Mouse (Mus musculus) kidney, postnatal 0 days (tissue): ENCODE results near the gene D430019H16Rik. TPM values are rescaled to one million over a fixed set of nuclear protein-coding genes. Genes with fewer than 3 reads are reported as not detected.

Experiments used
- ATAC-seq: fragments of 200-750 bp; cut with Nextera tagmentation; replicated peaks from 2 replicates; pipeline ENCODE4 v1.8.0; 2017; ENCODE audit warnings: low read depth, moderate number of reproducible peaks, moderate TSS enrichment, moderate library complexity; ENCODE audit not compliant: low FRiP score
- DNase-seq: peaks from one replicate; pipeline ENCODE4 v3.0.0-alpha.2; 2016; ENCODE audit warnings: low spot score
- H3K27ac ChIP-seq: fragments of 300-500 bp; sonication (generic); 2 replicates; pipeline ENCODE4 v1.5.1; 2014; ENCODE audit warnings: mild to moderate bottlenecking
- H3K27me3 ChIP-seq: fragments of 300-500 bp; sonication (generic); 2 replicates; pipeline ENCODE4 v1.6.1; 2014; ENCODE audit warnings: low read length, mixed read lengths; ENCODE audit not compliant: insufficient read depth
- H3K36me3 ChIP-seq: fragments of 300-500 bp; sonication (generic); 2 replicates; pipeline ENCODE4 v1.6.1; 2014; ENCODE audit warnings: low read length, mixed read lengths; ENCODE audit not compliant: insufficient read depth
- H3K4me1 ChIP-seq: fragments of 300-500 bp; sonication (generic); replicated peaks from 2 replicates; pipeline ENCODE4 v1.6.1; 2014; ENCODE audit warnings: antibody characterized with exemption, low read length, mixed read lengths; ENCODE audit not compliant: insufficient read depth
- H3K4me2 ChIP-seq: fragments of 300-500 bp; sonication (generic); 2 replicates; pipeline ENCODE4 v1.6.1; 2014; ENCODE audit warnings: mild to moderate bottlenecking, low read length, moderate library complexity, mixed read lengths
- H3K4me3 ChIP-seq: fragments of 300-500 bp; sonication (generic); replicated peaks from 2 replicates; pipeline ENCODE4 v1.5.1; 2014; ENCODE audit warnings: low read depth, low read length
- H3K9ac ChIP-seq: fragments of 300-500 bp; sonication (generic); 2 replicates; pipeline ENCODE4 v1.6.1; 2014; ENCODE audit warnings: low read depth, low read length
- H3K9me3 ChIP-seq: fragments of 300-500 bp; sonication (generic); replicated peaks from 2 replicates; pipeline ENCODE4 v1.6.1; 2016; ENCODE audit warnings: low read length, inconsistent platforms, mixed read lengths
- CTCF ChIP-seq: IDR thresholded peaks from 2 replicates; pipeline ENCODE4 v1.5.1; 2016; ENCODE audit warnings: antibody characterized with exemption, low read depth, mild to moderate bottlenecking, moderate library complexity
- WGBS: fragments of 180-500 bp; shearing (Covaris S2); extraction: QIAGEN DNeasy Blood & Tissue Kit; methylation state at CpG from one replicate; pipeline ENCODE4 v1.1.7; 2014; 5-methylcytosine and 5-hydroxymethylcytosine counted together
- polyA plus RNA-seq: library from polyadenylated mRNA; unstranded; fragments of >200 nt; fragmentation: Nextera tagmentation; extraction: Ambion mirVana; gene quantifications from 2 replicates; pipeline ENCODE4 v1.2.1, GENCODE M21; 2015

D430019H16Rik gene
- polyA plus RNA-seq, 1 experiment from 2014 or later = 1.1 TPM

DNA sequence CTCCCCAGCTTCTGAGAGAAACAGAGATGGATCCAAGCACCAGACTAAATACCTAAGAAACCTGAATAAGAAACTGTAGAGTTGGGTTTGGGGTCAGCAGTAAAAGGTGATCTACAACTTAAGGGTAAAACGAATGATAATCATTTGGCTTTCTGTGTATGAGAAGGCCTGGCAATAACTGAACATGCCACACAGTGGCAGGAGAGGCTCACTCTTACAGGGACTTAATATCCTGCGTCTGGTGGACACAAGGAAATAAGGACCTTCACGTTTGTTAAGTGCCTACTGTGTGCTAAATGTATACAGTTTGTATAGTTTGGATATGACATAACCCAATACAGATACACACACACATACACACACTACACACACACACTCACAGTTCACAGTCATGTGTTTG lies 21.8 kb upstream of the D430019H16Rik start:
- no peak overlapping the region for H3K4me2 ChIP-seq
- no peaks in the 10 kb centered on the region for H3K4me1 ChIP-seq
- H3K9me3 ChIP-seq = no peaks in the 10 kb centered on the region
- no peak overlapping the region for H3K9ac ChIP-seq
- H3K4me3 ChIP-seq = no peak overlapping the region
- DNase-seq (peak; percentile 54), ATAC-seq (no peak)
- TF ChIP-seq CTCF = peak; percentile 73
- H3K36me3 ChIP-seq = no peaks in the 10 kb centered on the region
- H3K27me3 ChIP-seq = no peaks in the 10 kb centered on the region
- H3K27ac ChIP-seq = no peak overlapping the region
- whole genome bisulfite sequencing = 43% methylated on average over 3 of the region's 3 CpGs

DNA sequence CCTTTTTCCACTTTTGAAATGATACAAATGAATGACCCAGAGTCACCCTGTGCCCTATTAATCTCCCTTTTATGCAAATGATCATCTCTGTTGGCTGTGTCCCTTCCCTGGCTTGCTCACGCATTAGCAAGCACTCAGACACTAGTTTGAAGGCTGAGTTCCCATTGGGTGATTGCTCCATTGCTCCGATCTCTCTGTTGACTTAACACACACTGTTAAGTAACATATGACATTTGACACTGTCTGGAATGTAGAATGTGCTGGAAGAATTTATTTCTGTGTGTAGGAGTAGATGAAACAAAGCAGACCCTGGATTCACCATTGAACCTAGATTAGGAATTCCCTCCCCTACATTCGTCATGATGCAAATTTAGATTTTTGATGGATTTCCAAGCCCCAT lies 20.8 kb upstream of the D430019H16Rik start:
- peak; percentile 70 for DNase-seq
- TF ChIP-seq CTCF = no peak
- no peaks in the 10 kb centered on the region for H3K4me1 ChIP-seq
- no peak for ATAC-seq
- no peaks in the 10 kb centered on the region for H3K36me3 ChIP-seq
- no peak overlapping the region for H3K4me2 ChIP-seq
- no peak overlapping the region for H3K27ac ChIP-seq
- no peak overlapping the region for H3K9ac ChIP-seq
- no peak overlapping the region for H3K4me3 ChIP-seq
- WGBS = 35% methylated on average over 3 of the region's 3 CpGs
- no peaks in the 10 kb centered on the region for H3K9me3 ChIP-seq
- no peaks in the 10 kb centered on the region for H3K27me3 ChIP-seq

DNA sequence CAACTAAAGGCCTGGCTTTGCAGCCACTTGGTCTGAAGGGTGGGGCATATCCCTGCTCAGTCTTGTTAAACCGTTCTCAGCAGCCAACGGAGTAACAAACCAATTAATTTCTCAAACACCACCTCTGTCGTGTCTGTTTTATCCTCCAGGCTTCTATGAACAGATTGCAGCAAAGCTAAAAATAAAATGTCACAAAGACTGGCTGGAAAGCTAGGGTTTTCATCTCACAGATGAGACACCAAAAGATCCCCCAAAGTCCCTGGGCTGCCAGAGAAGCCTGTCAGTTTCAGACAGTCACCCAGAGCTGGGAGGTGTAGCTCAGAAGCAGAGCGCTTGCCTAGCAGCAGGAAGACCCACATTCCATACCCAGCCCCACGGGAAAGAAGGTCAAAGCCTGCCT lies 15.4 kb upstream of the D430019H16Rik start:
- ATAC-seq (no peak), DNase-seq (peak; percentile 4)
- Histone ChIP-seq H3K27ac (no peak overlapping the region), H3K9ac (no peak overlapping the region), H3K36me3 (no peaks in the 10 kb centered on the region), H3K9me3 (no peaks in the 10 kb centered on the region), H3K4me1 (no peaks in the 10 kb centered on the region), H3K27me3 (no peaks in the 10 kb centered on the region), H3K4me3 (no peak overlapping the region), H3K4me2 (no peak overlapping the region)
- 39% methylated on average over 5 of the region's 5 CpGs for WGBS
- no peak for TF ChIP-seq CTCF

DNA sequence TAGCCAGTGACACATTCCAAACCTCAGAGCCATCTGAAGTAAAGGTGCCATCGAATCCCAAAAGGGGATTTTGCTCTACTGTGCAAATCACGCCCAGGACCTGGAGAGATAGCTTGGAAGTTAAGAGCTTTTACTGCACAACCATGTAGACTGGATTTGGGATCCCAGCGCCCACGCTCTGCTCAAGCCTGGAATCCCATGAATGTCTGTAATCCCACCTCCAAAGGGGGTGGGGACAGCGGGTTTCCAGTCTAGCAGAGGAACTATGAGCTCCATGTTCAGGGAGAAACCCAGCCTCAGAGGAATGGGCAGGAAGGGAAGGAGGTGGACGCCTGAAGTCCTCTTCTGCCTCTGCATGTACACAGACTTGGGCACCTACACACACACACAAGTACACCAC lies 13.7 kb upstream of the D430019H16Rik start:
- H3K9me3 ChIP-seq = no peaks in the 10 kb centered on the region

DNA sequence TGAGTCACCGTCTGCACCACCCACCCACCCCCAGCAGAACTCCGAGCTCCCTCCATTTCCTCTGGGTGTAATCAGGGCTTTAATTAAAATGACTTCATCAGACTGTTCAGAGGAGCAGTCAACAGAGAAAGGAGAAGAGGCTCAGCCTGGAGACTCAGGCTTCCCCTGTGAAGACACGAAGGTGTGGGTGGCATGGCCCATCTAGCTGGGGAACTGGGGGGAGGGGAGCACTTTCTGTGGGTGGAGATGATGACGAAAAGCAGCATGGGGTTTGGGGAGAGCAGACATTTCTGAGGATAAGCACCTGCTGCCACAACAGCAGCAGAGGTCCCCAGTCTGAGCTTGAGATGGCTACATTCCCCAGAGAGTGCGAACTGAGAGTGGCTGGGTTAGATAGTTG lies 10.1 kb upstream of the D430019H16Rik start:
- no peak for TF ChIP-seq CTCF
- Histone ChIP-seq H3K27ac (no peak overlapping the region), H3K4me1 (no peaks in the 10 kb centered on the region), H3K36me3 (no peaks in the 10 kb centered on the region), H3K9ac (no peak overlapping the region), H3K27me3 (no peaks in the 10 kb centered on the region), H3K9me3 (no peaks in the 10 kb centered on the region), H3K4me2 (no peak overlapping the region), H3K4me3 (no peak overlapping the region)
- no peak for ATAC-seq
- DNase-seq = no peak
- WGBS = 54% methylated on average over 5 of the region's 5 CpGs

More for the DNA sequence above, 13.7 kb upstream of the D430019H16Rik start:
- Histone ChIP-seq H3K4me3 (no peak overlapping the region), H3K9ac (no peak overlapping the region), H3K36me3 (no peaks in the 10 kb centered on the region), H3K27ac (no peak overlapping the region), H3K27me3 (no peaks in the 10 kb centered on the region), H3K4me2 (no peak overlapping the region), H3K4me1 (no peaks in the 10 kb centered on the region)
- TF ChIP-seq CTCF = no peak
- DNase-seq = no peak
- ATAC-seq = no peak
- 75% methylated on average over 6 of the region's 6 CpGs for WGBS

DNA sequence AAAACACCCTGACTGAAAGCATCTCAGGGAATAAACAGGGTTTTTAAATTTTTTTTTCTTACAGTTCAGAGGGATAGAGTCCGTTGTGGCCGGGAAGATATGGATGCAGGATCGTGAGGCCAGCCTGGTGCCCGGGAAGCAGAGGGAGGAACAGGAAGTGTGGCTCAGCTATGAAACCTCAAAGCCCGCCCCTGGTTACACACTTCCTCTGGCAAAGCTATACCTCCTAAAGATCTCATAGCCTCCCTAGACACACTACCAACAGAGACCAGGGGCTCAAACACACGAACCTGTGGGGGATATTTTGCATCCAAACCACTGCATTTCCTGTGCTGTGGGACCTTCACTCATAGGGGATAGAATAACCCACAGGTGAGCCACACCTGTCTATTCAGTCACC lies 7.9 kb upstream of the D430019H16Rik start:
- 66% methylated on average over 6 of the region's 6 CpGs for WGBS
- no peaks in the 10 kb centered on the region for H3K27me3 ChIP-seq
- H3K36me3 ChIP-seq = no peaks in the 10 kb centered on the region
- H3K4me1 ChIP-seq = no peaks in the 10 kb centered on the region
- DNase-seq (no peak), ATAC-seq (no peak)
- no peak overlapping the region for H3K9ac ChIP-seq
- H3K27ac ChIP-seq = no peak overlapping the region
- no peak for TF ChIP-seq CTCF
- H3K4me3 ChIP-seq = no peak overlapping the region
- no peaks in the 10 kb centered on the region for H3K9me3 ChIP-seq
- H3K4me2 ChIP-seq = no peak overlapping the region

DNA sequence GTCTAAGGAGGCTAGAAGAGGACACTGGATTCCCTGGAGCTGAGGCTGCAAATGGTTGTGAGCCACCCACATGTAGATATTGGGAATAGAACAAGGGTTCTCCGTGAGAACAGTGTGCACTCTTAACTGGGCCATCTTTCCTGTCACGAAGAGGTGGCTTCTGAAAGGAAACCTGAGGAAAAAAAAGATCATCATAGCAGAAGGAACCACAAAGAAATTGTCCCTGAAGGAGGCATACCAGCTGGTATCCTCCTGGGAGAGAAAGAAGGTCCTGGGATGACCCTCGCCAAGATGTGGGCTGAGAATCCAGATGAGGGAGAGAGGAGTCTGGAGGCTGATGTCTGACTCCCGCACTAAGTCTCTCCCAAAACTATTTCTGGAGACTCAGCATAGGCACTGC lies 4.4 kb upstream of the D430019H16Rik start:
- H3K36me3 ChIP-seq = no peaks in the 10 kb centered on the region
- no peak overlapping the region for H3K9ac ChIP-seq
- TF ChIP-seq CTCF = no peak
- no peak overlapping the region for H3K4me3 ChIP-seq
- no peak overlapping the region for H3K4me2 ChIP-seq
- no peak overlapping the region for H3K27ac ChIP-seq
- H3K9me3 ChIP-seq = no peaks in the 10 kb centered on the region
- no peaks in the 10 kb centered on the region for H3K27me3 ChIP-seq
- DNase-seq (no peak), ATAC-seq (no peak)
- WGBS = 75% methylated on average over 4 of the region's 4 CpGs
- H3K4me1 ChIP-seq = no peaks in the 10 kb centered on the region; the same call in 1 of the 2 replicates
